Mouse (Mus musculus) cerebellum, adult 2 months (tissue): ENCODE data around the gene Pum1. TPM values are rescaled to one million over a fixed set of nuclear protein-coding genes. Genes with fewer than 3 reads are reported as not detected.

Experiments
- DNase-seq, 2 experiments: peaks; one replicate each; pipeline ENCODE4 v3.0.0; 2021
- H3K27ac ChIP-seq: fragments of 200-500 bp; 2 replicates; pipeline ENCODE4 v1.5.1; 2012; ENCODE audit warnings: low read length, control low read depth, inconsistent platforms; ENCODE audit not compliant: insufficient read depth
- H3K27me3 ChIP-seq: fragments of 200-500 bp; 2 replicates; pipeline ENCODE4 v1.6.1; 2012; ENCODE audit warnings: inconsistent platforms, mild to moderate bottlenecking, low read length, moderate library complexity; ENCODE audit not compliant: control insufficient read depth, insufficient read depth
- H3K4me1 ChIP-seq: fragments of 200-500 bp; 2 replicates; pipeline ENCODE4 v1.6.1; 2011; ENCODE audit warnings: low read length; ENCODE audit not compliant: control insufficient read depth, insufficient read depth
- H3K4me3 ChIP-seq: fragments of 200-500 bp; replicated peaks from 2 replicates; pipeline ENCODE3; 2011; ENCODE audit warnings: mild to moderate bottlenecking, low read depth, low read length, control low read depth; ENCODE audit not compliant: insufficient read depth
- CTCF ChIP-seq: fragments of 200-500 bp; IDR thresholded peaks from 2 replicates; pipeline ENCODE4 v1.5.1; 2011; ENCODE audit warnings: low read depth, mild to moderate bottlenecking, control low read depth, low read length, moderate library complexity, borderline replicate concordance; ENCODE audit not compliant: insufficient read depth
- POLR2A ChIP-seq: fragments of 200-500 bp; IDR thresholded peaks from 2 replicates; pipeline ENCODE4 v1.6.1; 2011; ENCODE audit warnings: low read length, control low read depth, borderline replicate concordance; ENCODE audit not compliant: insufficient read depth
- WGBS: fragments of 180-500 bp; shearing (Covaris S2); methylation state at CpG from one replicate; pipeline ENCODE4 v1.1.7; 2018; 5-methylcytosine and 5-hydroxymethylcytosine counted together
- polyA plus RNA-seq: library from polyadenylated mRNA; depleted of rRNA; stranded (reverse); fragments of >200 nt; gene quantifications from 2 replicates; pipeline ENCODE4 v1.2.3, GENCODE M21; 2012

Gene Pum1
- polyA plus RNA-seq, 1 experiment, result 49.6 TPM

GRCm38 (mm10) chr4:130702835-130703535, 39.9 kb downstream of the Pum1 start:
- H3K4me1 ChIP-seq, result peaks cover 12% of the 10 kb centered on the region; the same call in 1 of the 2 replicates
- no peak for TF ChIP-seq POLR2A
- TF ChIP-seq CTCF, result no peak
- no peak overlapping the region for H3K27ac ChIP-seq
- no peaks in the 10 kb centered on the region for H3K27me3 ChIP-seq
- H3K4me3 ChIP-seq, result no peak overlapping the region
- no peak for DNase-seq
- WGBS, result 87% methylated on average over 3 of the region's 3 CpGs

GRCm38 (mm10) chr4:130703601-130704000, 40.5 kb downstream of the Pum1 start:
- no peak for DNase-seq
- Histone ChIP-seq H3K27me3 (no peaks in the 10 kb centered on the region), H3K27ac (no peak overlapping the region), H3K4me3 (no peak overlapping the region), H3K4me1 (peaks cover 13% of the 10 kb centered on the region; the same call in 1 of the 2 replicates)
- 99% methylated on average over 3 of the region's 3 CpGs for WGBS
- TF ChIP-seq POLR2A, result no peak
- TF ChIP-seq CTCF, result no peak

- Histone ChIP-seq H3K4me3 (no peak overlapping the region), H3K4me1 (peaks cover 15% of the 10 kb centered on the region; the same call in 1 of the 2 replicates), H3K27me3 (no peaks in the 10 kb centered on the region), H3K27ac (no peak overlapping the region)
- 94% methylated on average over 4 of the region's 4 CpGs for WGBS
- DNase-seq, result no peak
- TF ChIP-seq POLR2A (no peak), CTCF (no peak)
These were observed 41.5 kb downstream of the Pum1 start for GRCm38 (mm10) chr4:130704615-130705014.

- 43% methylated on average over 3 of the region's 3 CpGs for WGBS
- Histone ChIP-seq H3K4me1 (peaks cover 6% of the 10 kb centered on the region; the same call in 1 of the 2 replicates), H3K27me3 (no peaks in the 10 kb centered on the region), H3K27ac (no peak overlapping the region), H3K4me3 (no peak overlapping the region)
- DNase-seq, result no peak
- TF ChIP-seq POLR2A, result no peak
- TF ChIP-seq CTCF, result no peak
These were observed 43.3 kb downstream of the Pum1 start for GRCm38 (mm10) chr4:130706215-130707000.

- 61% methylated on average over 5 of the region's 5 CpGs for WGBS
- Histone ChIP-seq H3K27me3 (no peaks in the 10 kb centered on the region), H3K4me1 (peaks cover 9% of the 10 kb centered on the region; the same call in 1 of the 2 replicates)
These were observed 48.3 kb downstream of the Pum1 start for GRCm38 (mm10) chr4:130711353-130711848.

GRCm38 (mm10) chr4:130712341-130712740, 49.2 kb downstream of the Pum1 start:
- 90% methylated on average over 3 of the region's 3 CpGs for WGBS
- Histone ChIP-seq H3K4me1 (peaks cover 9% of the 10 kb centered on the region; the same call in 1 of the 2 replicates), H3K4me3 (no peak overlapping the region), H3K27me3 (no peaks in the 10 kb centered on the region), H3K27ac (no peak overlapping the region)
- DNase-seq, result no peak
- no peak for TF ChIP-seq CTCF
- no peak for TF ChIP-seq POLR2A

More at GRCm38 (mm10) chr4:130711353-130711848, 48.3 kb downstream of the Pum1 start:
- no peak for DNase-seq
- Histone ChIP-seq H3K4me3 (no peak overlapping the region), H3K27ac (no peak overlapping the region)
- no peak for TF ChIP-seq CTCF
- TF ChIP-seq POLR2A, result no peak

GRCm38 (mm10) chr4:130713430-130713829, 50.3 kb downstream of the Pum1 start:
- no peaks in the 10 kb centered on the region for H3K27me3 ChIP-seq
- H3K27ac ChIP-seq, result no peak overlapping the region
- TF ChIP-seq CTCF, result no peak
- TF ChIP-seq POLR2A, result no peak
- no peak overlapping the region for H3K4me3 ChIP-seq
- DNase-seq, result no peak
- WGBS, result 69% methylated on average over 5 of the region's 5 CpGs
- H3K4me1 ChIP-seq, result peaks cover 9% of the 10 kb centered on the region
